Mouse (Mus musculus) lung, postnatal 14 days (tissue): Measurements from ENCODE around the gene Dnttip1.
"Not testable (repeated sequence)": the region's sequence is repeated elsewhere in the genome, so short reads cannot be mapped to it uniquely, and the experiment has no call there.

Source experiments
- DNase-seq: peaks from one replicate; pipeline ENCODE4 v3.0.0; 2021

Dnttip1 gene

GRCm38 (mm10) chr2:164783926-164784581 lies 38.3 kb downstream of the Dnttip1 start:
- no peak for DNase-seq

DNA sequence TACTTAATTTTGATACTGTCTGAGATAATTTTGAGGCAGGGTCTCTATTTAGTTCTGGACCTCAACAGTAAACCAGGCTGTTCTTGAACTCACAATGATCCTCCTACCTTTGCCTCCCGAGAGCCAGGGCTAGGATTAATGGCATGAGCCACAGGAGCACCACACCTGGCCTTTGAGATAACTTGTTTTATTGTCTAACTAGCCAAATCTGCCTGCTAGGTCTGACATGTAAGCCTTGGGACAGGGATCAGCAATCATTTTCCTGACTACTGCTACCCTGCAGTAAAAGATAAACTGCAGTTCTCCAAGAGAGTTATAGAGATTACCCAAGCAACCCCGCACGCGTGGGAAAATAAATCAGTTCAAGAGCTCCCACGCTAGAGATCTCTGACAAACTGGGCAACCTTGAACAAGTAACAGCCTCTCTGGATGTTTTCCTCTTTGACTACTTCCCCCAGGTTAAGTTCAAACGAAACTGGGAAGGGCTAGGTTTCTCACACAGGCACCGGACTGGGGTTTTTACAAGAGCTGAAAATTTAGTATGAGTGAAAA lies 39.2 kb downstream of the Dnttip1 start:
- DNase-seq, result no peak

GRCm38 (mm10) chr2:164785481-164786387 lies 40.0 kb downstream of the Dnttip1 start, which contains the start of gene Snx21:
Gene Snx21, plus strand, starts transcription at chr2:164785823.
- DNase-seq, result peak; percentile 91

DNA sequence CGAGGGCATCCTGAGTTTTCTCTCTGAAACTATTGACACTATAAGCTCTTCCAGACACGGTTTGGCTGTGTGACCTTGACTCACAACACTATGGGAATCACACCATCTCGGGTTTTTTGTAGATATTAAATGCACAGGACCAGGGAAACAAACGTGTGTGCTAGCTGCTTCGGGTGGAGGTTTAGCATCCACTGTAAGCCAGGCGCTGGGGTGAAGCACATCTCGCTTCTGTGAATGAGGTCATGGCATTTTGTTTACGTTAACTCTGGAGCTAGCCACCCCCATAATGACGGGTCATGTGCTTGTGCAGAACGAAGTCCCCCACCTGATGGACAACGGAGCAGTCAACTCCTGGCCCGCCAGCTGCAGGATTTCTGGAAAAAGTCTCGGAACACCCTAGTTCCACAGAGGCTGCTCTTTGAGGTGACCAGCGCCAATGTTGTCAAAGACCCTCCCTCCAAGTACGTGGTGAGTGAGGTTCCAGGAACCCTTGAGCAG lies 40.7 kb downstream of the Dnttip1 start:
- DNase-seq, result peak; percentile 28

GRCm38 (mm10) chr2:164787032-164787431 lies 41.2 kb downstream of the Dnttip1 start:
- no peak for DNase-seq

DNA sequence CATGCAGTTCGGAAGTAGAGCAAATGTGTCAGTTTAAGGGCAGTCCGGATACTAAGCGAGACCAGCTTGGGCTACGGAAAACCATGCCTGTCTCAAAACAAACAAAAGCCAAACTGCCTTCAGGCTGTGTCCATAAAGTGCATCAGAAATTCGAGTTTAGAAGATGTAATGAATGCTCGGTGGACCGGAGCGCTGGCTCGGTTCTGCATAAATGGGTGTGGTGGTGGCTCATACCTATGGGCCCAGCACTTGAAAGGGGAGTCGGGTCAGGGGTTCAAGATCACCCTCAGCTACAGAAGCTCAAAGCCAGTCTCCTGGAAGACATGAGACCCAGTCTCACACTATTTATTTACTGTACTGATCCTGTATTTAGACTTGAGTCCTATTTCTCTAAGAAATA lies 42.0 kb downstream of the Dnttip1 start:
- DNase-seq, result no peak

- DNase-seq, result no peak
These were observed 42.6 kb downstream of the Dnttip1 start for GRCm38 (mm10) chr2:164788411-164788810.

DNA sequence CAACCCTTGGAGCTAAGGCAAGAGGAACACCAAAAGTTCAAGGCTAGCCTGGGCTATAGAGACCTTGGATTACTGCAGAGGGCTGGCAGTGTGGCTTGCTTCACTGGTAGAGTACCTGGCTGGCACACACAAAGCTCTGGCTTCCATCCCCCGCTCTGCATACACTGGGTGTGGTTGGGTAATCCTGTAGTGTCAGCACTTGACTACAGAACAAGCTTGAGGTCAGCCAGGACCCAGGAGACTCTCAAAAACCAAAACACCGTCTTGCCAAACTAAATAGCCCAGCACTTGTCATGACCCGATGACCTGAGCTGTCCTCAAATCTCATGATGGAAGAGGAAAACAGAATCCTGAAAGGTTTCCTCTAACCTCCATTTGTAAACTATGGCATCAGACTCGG lies 44.7 kb downstream of the Dnttip1 start:
- peak; percentile 49 for DNase-seq

DNA sequence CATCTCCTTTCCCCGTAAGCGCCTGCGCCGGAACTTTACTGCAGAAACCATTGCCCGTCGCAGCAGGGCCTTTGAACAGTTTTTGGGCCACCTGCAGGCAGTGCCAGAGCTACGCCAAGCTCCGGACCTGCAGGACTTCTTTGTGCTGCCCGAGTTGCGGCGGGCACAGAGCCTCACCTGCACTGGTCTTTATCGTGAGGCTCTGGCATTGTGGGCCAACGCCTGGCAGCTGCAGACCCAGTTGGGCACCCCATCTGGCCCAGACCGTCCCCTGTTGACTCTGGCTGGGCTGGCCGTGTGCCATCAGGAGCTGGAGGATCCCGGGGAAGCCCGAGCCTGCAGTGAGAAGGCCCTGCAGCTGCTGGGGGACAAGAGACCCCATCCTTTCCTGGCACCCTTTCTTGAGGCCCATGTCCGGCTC lies 46.1 kb downstream of the Dnttip1 start:
- DNase-seq, result no peak

- DNase-seq, result no peak
These were observed 46.8 kb downstream of the Dnttip1 start for GRCm38 (mm10) chr2:164792400-164793190.

- peak; percentile 63 for DNase-seq
These were observed 47.5 kb downstream of the Dnttip1 start for GRCm38 (mm10) chr2:164793236-164793635.

DNA sequence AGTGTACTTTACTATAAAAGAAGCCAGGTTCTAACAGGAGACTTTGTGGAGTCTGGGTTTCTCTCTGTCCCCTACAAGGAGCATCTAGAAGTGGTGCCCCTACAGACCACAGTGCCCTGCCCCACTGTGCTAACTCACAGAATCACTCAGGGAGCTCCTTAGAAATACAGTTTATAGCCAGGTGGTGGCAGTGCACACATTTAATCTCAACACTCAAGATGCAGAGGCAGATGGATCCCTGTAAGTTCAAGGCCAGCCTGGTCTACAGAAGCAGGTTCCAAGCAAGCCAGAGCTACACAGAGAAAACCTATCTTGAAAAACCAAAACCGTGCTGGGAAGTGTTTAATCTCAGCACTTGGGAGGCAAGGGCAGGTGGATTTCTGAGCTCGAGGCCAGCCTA lies 48.0 kb downstream of the Dnttip1 start:
- no peak for DNase-seq

DNA sequence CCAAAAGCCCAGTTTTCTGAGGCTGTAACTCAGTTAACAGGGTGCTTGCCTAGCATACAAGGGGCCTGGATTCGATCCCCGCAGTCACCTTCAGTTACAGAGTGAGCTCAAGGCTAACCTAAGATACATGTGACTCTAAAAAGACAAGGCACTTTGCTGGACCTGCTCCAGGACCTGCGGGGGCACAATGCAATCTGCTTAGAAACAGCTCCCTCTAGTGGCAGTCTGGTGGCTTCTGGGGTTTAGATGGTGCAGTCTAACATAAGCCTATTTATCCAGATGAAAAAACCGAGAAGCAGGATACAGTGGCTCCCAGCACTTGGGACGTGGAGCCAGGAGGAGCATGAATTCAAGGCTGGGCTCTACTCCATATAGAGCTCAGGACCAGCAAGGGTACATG lies 48.5 kb downstream of the Dnttip1 start:
- peak; percentile 93 for DNase-seq

- DNase-seq, result no peak
These were observed 50.1 kb downstream of the Dnttip1 start for GRCm38 (mm10) chr2:164795868-164796267.

- DNase-seq, result not testable (repeated sequence)
These were observed 52.8 kb downstream of the Dnttip1 start for GRCm38 (mm10) chr2:164798554-164798953.

GRCm38 (mm10) chr2:164800252-164801004 lies 54.6 kb downstream of the Dnttip1 start:
- DNase-seq, result no peak

DNA sequence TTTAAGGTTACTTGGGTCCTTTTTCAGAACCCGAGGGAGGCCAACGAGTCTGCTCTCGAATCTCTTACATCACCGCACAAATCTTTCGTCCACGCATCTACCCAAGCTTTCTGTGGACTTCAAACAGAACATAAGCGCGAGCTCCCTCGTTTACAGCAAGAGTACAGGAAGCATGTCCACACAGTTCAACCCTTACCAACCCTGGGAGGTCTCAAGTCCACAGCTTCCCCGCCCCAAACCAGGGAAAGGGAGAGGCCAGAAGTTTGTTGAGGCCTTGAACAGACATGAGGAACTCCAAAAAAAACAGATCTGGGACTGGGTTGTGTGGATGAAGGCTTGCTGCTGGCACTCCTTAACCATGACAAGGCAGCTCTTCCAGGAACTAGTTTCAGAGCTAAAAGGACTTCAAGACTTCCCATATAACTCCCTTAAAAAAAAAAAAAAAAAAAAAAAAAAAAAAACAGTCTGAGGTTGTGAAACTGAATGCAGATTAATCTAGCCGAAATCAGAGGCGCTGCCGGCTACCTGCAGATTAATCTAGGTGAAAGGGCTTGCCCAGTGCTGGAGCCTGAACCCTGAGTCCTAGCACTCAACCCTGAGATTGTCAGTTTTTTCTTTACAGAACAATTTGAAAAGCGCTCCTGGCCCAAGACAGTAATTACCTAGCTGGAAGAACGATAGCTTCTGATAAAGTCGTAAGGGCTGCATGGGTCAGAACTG lies 57.6 kb downstream of the Dnttip1 start:
- no peak for DNase-seq

GRCm38 (mm10) chr2:164803921-164804313 lies 58.1 kb downstream of the Dnttip1 start:
- no peak for DNase-seq

GRCm38 (mm10) chr2:164804533-164805331 lies 58.9 kb downstream of the Dnttip1 start, which contains the start of the genes Acot8 and Zswim3:
Gene Acot8, minus strand, starts transcription at chr2:164804882.
Gene Zswim3, plus strand, starts transcription at chr2:164805098.
- DNase-seq, result peak; percentile 98

DNA sequence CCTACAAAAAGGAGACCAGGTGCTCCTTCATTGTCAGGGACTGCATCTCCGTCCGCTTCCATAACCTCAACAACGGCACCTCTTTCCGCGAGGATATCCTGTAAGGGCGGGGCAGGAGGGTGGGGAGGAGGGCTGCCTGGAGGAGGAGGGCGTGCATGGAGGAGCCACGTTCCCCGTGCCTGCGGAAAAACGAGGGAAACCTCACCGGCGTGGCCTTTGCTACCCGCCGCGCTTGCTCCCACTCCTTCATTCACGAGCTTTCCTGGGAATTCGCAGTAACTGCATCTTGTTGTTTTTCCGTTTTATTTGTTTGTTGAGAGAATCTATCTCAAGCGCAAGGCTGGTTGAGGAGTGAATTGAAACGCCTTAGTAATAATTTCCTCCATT lies 59.5 kb downstream of the Dnttip1 start:
- no peak for DNase-seq
